Comparison of ENCODE assay signal across 8 mouse cellular contexts in the genomic region with DNA sequence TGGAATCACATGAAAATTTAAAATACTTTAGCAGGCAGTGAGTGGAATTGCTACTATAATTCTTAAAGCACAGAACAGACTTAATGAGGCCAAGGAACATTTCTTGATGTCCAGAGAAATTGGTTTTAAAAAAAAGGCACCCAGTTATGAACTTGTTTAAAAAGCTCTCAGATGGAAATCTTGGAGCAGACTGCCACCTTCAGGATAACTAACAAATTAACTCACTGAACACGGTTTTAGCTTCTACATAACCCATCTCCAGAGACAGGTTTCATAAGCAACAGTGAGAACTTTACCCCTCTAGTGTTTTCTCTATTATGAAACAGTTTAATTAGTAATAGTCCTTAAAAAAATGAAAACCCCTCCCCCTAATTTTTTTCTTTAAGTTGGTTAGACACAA. TPM values are rescaled to one million over a fixed set of nuclear protein-coding genes. Genes with fewer than 3 reads are reported as not detected.
DNase-seq lines count a peak whose midpoint lies in the region; ATAC-seq and TF ChIP-seq lines count a peak whose summit lies in the region.

No protein-coding gene starts in this region.

- peak; percentile 38 for DNase-seq in G1E (ENCODE audit: low spot score)
- peak; percentile 44 to 67 for DNase-seq in cerebellum, postnatal 10 days
- peak; percentile 64 for DNase-seq in hindbrain, embryonic 11.5 days (ENCODE audit: low spot score)
- no peak for DNase-seq in lung, adult 2 months
- DNase-seq in splenic B cell, adult 2 months (ENCODE audit: low read depth, low spot score), result peak; percentile 63
- DNase-seq in urinary bladder, postnatal 14 days (ENCODE audit: low spot score), result no peak

- no peak for TF ChIP-seq POLR2A in lung, adult 2 months (IDR thresholded peaks at IDR 0.05; ENCODE audit: borderline replicate concordance, extremely low read depth, low read depth, low read length)

- H3K27me3 ChIP-seq in intestine, postnatal 0 days (replicated peaks; ENCODE audit: control insufficient read depth, insufficient read depth, low read length), result no peaks in the 10 kb centered on the region
- no peaks in the 10 kb centered on the region for H3K27me3 ChIP-seq in intestine, embryonic 16.5 days (replicated peaks; ENCODE audit: control insufficient read depth, insufficient read depth, low read length)
- H3K27me3 ChIP-seq in G1E (ENCODE audit: insufficient read depth, low read length), result no peaks in the 10 kb centered on the region
- H3K27me3 ChIP-seq in hindbrain, embryonic 11.5 days (ENCODE audit: control insufficient read depth, insufficient read depth, low read length), result no peaks in the 10 kb centered on the region
- H3K27me3 ChIP-seq in splenic B cell, adult 2 months (ENCODE audit: control insufficient read depth, insufficient read depth, low read length, poor library complexity, severe bottlenecking), result no peaks in the 10 kb centered on the region

- no peak for ATAC-seq in intestine, postnatal 0 days
- ATAC-seq in intestine, embryonic 16.5 days, result no peak
- ATAC-seq in G1E (ENCODE audit: extremely low read depth, insufficient number of reproducible peaks, low FRiP score, poor library complexity, severe bottlenecking), result peak; percentile 43; the same call in 1 of the 2 replicates
- no peak for ATAC-seq in hindbrain, embryonic 11.5 days (ENCODE audit: low FRiP score)

- H3K27ac ChIP-seq in intestine, postnatal 0 days (ENCODE audit: low read depth, low read length), result no peak overlapping the region
- no peak overlapping the region for H3K27ac ChIP-seq in intestine, embryonic 16.5 days (ENCODE audit: low read length)
- H3K27ac ChIP-seq in hindbrain, embryonic 11.5 days (ENCODE audit: low read depth, low read length), result no peak overlapping the region

- no peak overlapping the region for H3K9ac ChIP-seq in intestine, postnatal 0 days (ENCODE audit: low read depth, low read length)
- H3K9ac ChIP-seq in intestine, embryonic 16.5 days (ENCODE audit: low read depth, low read length), result no peak overlapping the region
- H3K9ac ChIP-seq in hindbrain, embryonic 11.5 days (ENCODE audit: low read depth, low read length), result no peak overlapping the region

- peaks cover 3% of the 10 kb centered on the region; the same call in 1 of the 2 replicates for H3K4me1 ChIP-seq in intestine, postnatal 0 days (replicated peaks; ENCODE audit: control insufficient read depth, insufficient read depth, low read length)
- H3K4me1 ChIP-seq in intestine, embryonic 16.5 days (ENCODE audit: control insufficient read depth, insufficient read depth, low read length), result peaks cover 9% of the 10 kb centered on the region
- H3K4me1 ChIP-seq in G1E (ENCODE audit: insufficient read depth, low read depth, low read length), result peaks cover 5% of the 10 kb centered on the region
- H3K4me1 ChIP-seq in hindbrain, embryonic 11.5 days (replicated peaks; ENCODE audit: control insufficient read depth, insufficient read depth, low read length), result no peaks in the 10 kb centered on the region
- peaks cover 4% of the 10 kb centered on the region for H3K4me1 ChIP-seq in lung, adult 2 months (ENCODE audit: control insufficient read depth, insufficient read depth, low read length)

- H3K9me3 ChIP-seq in intestine, postnatal 0 days (ENCODE audit: control insufficient read depth), result no peaks in the 10 kb centered on the region
- no peaks in the 10 kb centered on the region for H3K9me3 ChIP-seq in intestine, embryonic 16.5 days (ENCODE audit: control insufficient read depth, low read length)
- H3K9me3 ChIP-seq in G1E (replicated peaks), result no peaks in the 10 kb centered on the region
- H3K9me3 ChIP-seq in hindbrain, embryonic 11.5 days (ENCODE audit: control insufficient read depth, low read length), result no peaks in the 10 kb centered on the region

- 0% methylated on average over 1 of the region's 1 CpGs for WGBS in intestine, postnatal 0 days
- 0% methylated on average over 1 of the region's 1 CpGs for WGBS in intestine, embryonic 16.5 days
- 0% methylated on average over 1 of the region's 1 CpGs for WGBS in hindbrain, embryonic 11.5 days
- 2% methylated on average over 1 of the region's 1 CpGs for WGBS in lung, adult 2 months

- H3K4me2 ChIP-seq in intestine, postnatal 0 days (replicated peaks; ENCODE audit: low read depth), result peak overlapping the region; percentile 69; the same call in 1 of the 2 replicates
- no peak overlapping the region for H3K4me2 ChIP-seq in intestine, embryonic 16.5 days (ENCODE audit: low read depth, low read length)
- H3K4me2 ChIP-seq in hindbrain, embryonic 11.5 days (replicated peaks; ENCODE audit: low read depth, low read length), result no peak overlapping the region

- H3K36me3 ChIP-seq in intestine, postnatal 0 days (ENCODE audit: control insufficient read depth, insufficient read depth), result peaks cover 12% of the 10 kb centered on the region; the same call in 1 of the 2 replicates
- H3K36me3 ChIP-seq in intestine, embryonic 16.5 days (ENCODE audit: control insufficient read depth, insufficient read depth, low read length), result no peaks in the 10 kb centered on the region
- peaks cover 15% of the 10 kb centered on the region for H3K36me3 ChIP-seq in G1E (replicated peaks)
- no peaks in the 10 kb centered on the region for H3K36me3 ChIP-seq in hindbrain, embryonic 11.5 days (ENCODE audit: control insufficient read depth, insufficient read depth, low read length)
- no peaks in the 10 kb centered on the region for H3K36me3 ChIP-seq in splenic B cell, adult 2 months (ENCODE audit: control insufficient read depth, insufficient read depth, low read length, poor library complexity, severe bottlenecking)

- H3K4me3 ChIP-seq in intestine, postnatal 0 days (ENCODE audit: low read depth, low read length), result no peak overlapping the region
- no peak overlapping the region for H3K4me3 ChIP-seq in intestine, embryonic 16.5 days (ENCODE audit: low read length)
- H3K4me3 ChIP-seq in G1E (ENCODE audit: low read depth, low read length), result no peak overlapping the region
- H3K4me3 ChIP-seq in hindbrain, embryonic 11.5 days (ENCODE audit: low read depth, low read length), result no peak overlapping the region
- no peak overlapping the region for H3K4me3 ChIP-seq in lung, adult 2 months (replicated peaks; ENCODE audit: extremely low read depth, low read depth, low read length)

- TF ChIP-seq CTCF in intestine, postnatal 0 days (IDR thresholded peaks at IDR 0.05; ENCODE audit: low read depth), result peak; percentile 77
- TF ChIP-seq CTCF in G1E (IDR thresholded peaks at IDR 0.05; ENCODE audit: low read depth, low read length), result no peak
- peak; percentile 43; the same call in 1 of the 2 replicates for TF ChIP-seq CTCF in lung, adult 2 months (IDR thresholded peaks at IDR 0.05; ENCODE audit: insufficient read depth, low read length)

RNA-seq across cellular contexts. Expression of a gene that starts 1.1 kb away (rescaled TPM):
- 47.3 and 48.8 TPM in 2 replicates for polyA plus RNA-seq in intestine, postnatal 0 days (2015; fragmentation: Nextera tagmentation; extraction: Ambion mirVana)
- 50.2 and 55.8 TPM in 2 replicates for polyA plus RNA-seq in intestine, embryonic 16.5 days (2015; fragmentation: Nextera tagmentation; extraction: Ambion mirVana)
- total RNA-seq in G1E (2014; fragmentation: Nextera tagmentation), result 23.3 and 33.0 TPM in 2 replicates
- 31.0 and 35.2 TPM in 2 replicates for total RNA-seq in G1E (2017)
- 14.6 and 15.4 TPM in 2 replicates for polyA plus RNA-seq in G1E (2012)
- polyA plus RNA-seq in hindbrain, embryonic 11.5 days (2014; fragmentation: Nextera tagmentation; extraction: Ambion mirVana), result 67.0 and 68.2 TPM in 2 replicates
- 1.8 and 2.0 TPM in 2 replicates for polyA plus RNA-seq in lung, adult 2 months (2012; rRNA removed)

RNA-seq across cellular contexts. Expression of a gene that starts 45.9 kb away (rescaled TPM):
- polyA plus RNA-seq in intestine, postnatal 0 days (2015; fragmentation: Nextera tagmentation; extraction: Ambion mirVana), result 2.6 and 2.8 TPM in 2 replicates
- polyA plus RNA-seq in intestine, embryonic 16.5 days (2015; fragmentation: Nextera tagmentation; extraction: Ambion mirVana), result 3.3 and 3.5 TPM in 2 replicates
- total RNA-seq in G1E (2014; fragmentation: Nextera tagmentation), result not detected in 2 replicates
- 0.05 and 0.35 TPM in 2 replicates for total RNA-seq in G1E (2017)
- 0.02 TPM in 1 of 2 replicates, not detected in the other for polyA plus RNA-seq in G1E (2012)
- 8.2 and 10.6 TPM in 2 replicates for polyA plus RNA-seq in hindbrain, embryonic 11.5 days (2014; fragmentation: Nextera tagmentation; extraction: Ambion mirVana)
- polyA plus RNA-seq in lung, adult 2 months (2012; rRNA removed), result 0.87 and 1.1 TPM in 2 replicates

Comparison
In these comparisons a context has a peak if more than half of its experiments do, and no peak if none do; other contexts are left out.
1. DNase-seq: peak in G1E (single experiment), cerebellum, postnatal 10 days (2 of 2), hindbrain, embryonic 11.5 days (single experiment) and splenic B cell, adult 2 months (single experiment); none in lung, adult 2 months (single experiment) and urinary bladder, postnatal 14 days (single experiment).